Mouse (Mus musculus) lung, embryonic 16.5 days (tissue): Measurements from ENCODE around the gene Ube2cbp. TPM values are rescaled to one million over a fixed set of nuclear protein-coding genes. Genes with fewer than 3 reads are reported as not detected.
A peak's percentile ranks its signal among the peaks of the same experiment; 100 is the strongest.

Experiments used
- ATAC-seq: fragments of 200-750 bp; cut with Nextera tagmentation; 2 replicates; pipeline ENCODE4 v1.8.0; 2017; ENCODE audit warnings: low read depth, mild to moderate bottlenecking, moderate library complexity
- H3K27ac ChIP-seq: fragments of 300-500 bp; sonication (generic); 2 replicates; pipeline ENCODE4 v1.5.1; 2014; ENCODE audit warnings: mild to moderate bottlenecking, control low read depth, low read length
- H3K27me3 ChIP-seq: fragments of 300-500 bp; sonication (generic); 2 replicates; pipeline ENCODE4 v1.6.1; 2014; ENCODE audit warnings: low read depth, low read length, mixed read lengths; ENCODE audit not compliant: control insufficient read depth, insufficient read depth
- H3K36me3 ChIP-seq: fragments of 300-500 bp; sonication (generic); 2 replicates; pipeline ENCODE4 v1.6.1; 2014; ENCODE audit warnings: low read length; ENCODE audit not compliant: control insufficient read depth, insufficient read depth
- H3K4me1 ChIP-seq: fragments of 300-500 bp; sonication (generic); replicated peaks from 2 replicates; pipeline ENCODE4 v1.6.1; 2014; ENCODE audit warnings: low read length, mixed read lengths; ENCODE audit not compliant: control insufficient read depth, insufficient read depth
- H3K4me2 ChIP-seq: fragments of 300-500 bp; sonication (generic); 2 replicates; pipeline ENCODE4 v1.6.1; 2014; ENCODE audit warnings: low read depth, low read length, control low read depth
- H3K4me3 ChIP-seq: fragments of 300-500 bp; sonication (generic); 2 replicates; pipeline ENCODE4 v1.5.1; 2014; ENCODE audit warnings: mild to moderate bottlenecking, low read length, control low read depth
- H3K9ac ChIP-seq: fragments of 300-500 bp; sonication (generic); 2 replicates; pipeline ENCODE4 v1.6.1; 2014; ENCODE audit warnings: low read length, control low read depth
- H3K9me3 ChIP-seq: fragments of 300-500 bp; sonication (generic); 2 replicates; pipeline ENCODE4 v1.6.1; 2016; ENCODE audit warnings: low read length; ENCODE audit not compliant: control insufficient read depth
- WGBS: fragments of 180-500 bp; shearing (Covaris S2); extraction: QIAGEN DNeasy Blood & Tissue Kit; methylation state at CpG from one replicate; pipeline ENCODE4 v1.1.7; 2014; 5-methylcytosine and 5-hydroxymethylcytosine counted together
- polyA plus RNA-seq: library from polyadenylated mRNA; unstranded; fragments of >200 nt; fragmentation: Nextera tagmentation; extraction: Ambion mirVana; gene quantifications from 2 replicates; pipeline ENCODE4 v1.2.1, GENCODE M21; 2015

The Ube2cbp gene
- polyA plus RNA-seq, 1 experiment from 2014 or later: 4.1 TPM

DNA sequence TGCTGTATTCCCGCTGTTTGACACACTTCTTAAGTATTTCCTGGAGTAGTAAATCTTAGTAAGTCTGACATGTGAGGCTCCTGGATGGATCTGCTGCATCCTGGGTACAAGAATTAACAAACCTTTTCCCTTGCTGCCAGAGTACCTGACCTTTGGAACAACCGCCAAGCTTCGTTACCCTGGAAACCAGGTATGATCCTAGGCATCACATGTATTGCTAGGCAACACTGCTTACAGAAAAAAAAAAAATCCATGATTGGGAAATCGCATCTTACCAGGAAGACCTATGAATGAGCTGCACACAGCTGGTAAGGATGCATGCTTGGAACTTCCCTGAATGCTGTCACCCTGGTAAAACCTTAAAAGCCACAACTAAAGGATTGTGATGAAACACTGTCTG is 22.5 kb downstream of the Ube2cbp start:
- Histone ChIP-seq H3K27ac (no peak overlapping the region), H3K9me3 (no peaks in the 10 kb centered on the region), H3K4me2 (no peak overlapping the region), H3K36me3 (no peaks in the 10 kb centered on the region), H3K9ac (no peak overlapping the region), H3K4me3 (no peak overlapping the region), H3K4me1 (no peaks in the 10 kb centered on the region), H3K27me3 (no peaks in the 10 kb centered on the region)
- no peak for ATAC-seq
- 54% methylated on average over 4 of the region's 4 CpGs for WGBS

DNA sequence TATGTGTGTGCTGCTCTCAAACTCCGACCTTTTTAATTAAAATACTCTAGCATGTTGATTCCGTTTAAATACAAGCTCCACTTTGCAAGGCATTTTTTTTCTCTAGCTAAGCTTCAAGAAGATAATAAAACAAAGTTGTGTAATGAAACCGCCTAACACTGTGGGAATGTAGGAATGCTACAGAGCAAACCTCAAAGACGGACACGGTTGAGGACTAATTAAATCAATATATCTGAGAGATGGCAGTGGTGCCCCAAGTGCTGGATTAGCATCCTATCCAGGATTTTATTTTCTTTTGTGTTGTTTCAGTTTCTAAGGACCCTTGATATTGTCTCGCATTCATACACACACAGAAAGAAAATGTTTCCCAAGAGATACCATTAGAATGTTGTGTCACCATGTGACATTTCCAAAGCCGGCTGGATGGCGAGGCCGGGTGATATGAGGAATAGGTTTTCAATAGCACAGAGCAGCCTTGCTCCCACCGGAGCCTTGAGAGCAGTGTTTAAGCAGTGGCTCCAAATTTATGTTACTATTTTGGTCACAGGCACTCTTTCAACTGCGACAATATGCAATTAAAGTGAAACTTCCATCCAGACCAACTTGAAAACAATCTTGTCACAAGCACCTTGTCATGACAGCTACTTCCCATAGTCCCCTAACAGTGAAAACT is 26.3 kb downstream of the Ube2cbp start:
- WGBS: 44% methylated on average over 11 of the region's 11 CpGs

GRCm38 (mm10) chr9:86436608-86437007 is 28.1 kb downstream of the Ube2cbp start:
- Histone ChIP-seq H3K27me3 (no peaks in the 10 kb centered on the region), H3K4me1 (no peaks in the 10 kb centered on the region), H3K9ac (no peak overlapping the region), H3K4me3 (no peak overlapping the region), H3K27ac (no peak overlapping the region), H3K4me2 (no peak overlapping the region), H3K9me3 (no peaks in the 10 kb centered on the region), H3K36me3 (no peaks in the 10 kb centered on the region)
- WGBS: 97% methylated on average over 8 of the region's 8 CpGs
- no peak for ATAC-seq

More for the DNA sequence above, 26.3 kb downstream of the Ube2cbp start:
- Histone ChIP-seq H3K9me3 (no peaks in the 10 kb centered on the region), H3K4me1 (no peaks in the 10 kb centered on the region), H3K4me3 (no peak overlapping the region), H3K9ac (no peak overlapping the region), H3K27ac (no peak overlapping the region), H3K27me3 (no peaks in the 10 kb centered on the region), H3K4me2 (peak overlapping the region; percentile 21), H3K36me3 (no peaks in the 10 kb centered on the region)
- no peak for ATAC-seq

DNA sequence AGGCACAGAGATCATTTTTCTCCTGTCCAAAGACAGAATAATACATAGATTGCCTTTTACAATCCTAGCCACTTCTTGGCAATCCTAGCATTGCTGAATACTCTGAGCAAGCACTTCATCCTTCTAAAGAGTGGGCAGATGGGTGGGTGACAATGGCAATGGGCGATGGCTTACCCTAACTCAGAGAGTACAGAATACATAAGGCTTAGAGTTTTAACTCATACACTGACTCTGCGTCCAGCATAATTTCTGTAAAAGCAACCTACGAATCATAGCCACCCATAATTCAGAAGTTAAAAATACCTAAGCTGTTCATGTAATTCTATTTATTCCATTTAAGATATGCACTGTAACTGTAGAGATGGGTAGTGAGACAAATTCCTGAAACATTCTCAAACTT is 29.2 kb downstream of the Ube2cbp start:
- ATAC-seq: no peak
- Histone ChIP-seq H3K27me3 (no peaks in the 10 kb centered on the region), H3K4me1 (no peaks in the 10 kb centered on the region), H3K9ac (no peak overlapping the region), H3K4me2 (no peak overlapping the region), H3K27ac (no peak overlapping the region), H3K36me3 (no peaks in the 10 kb centered on the region), H3K4me3 (no peak overlapping the region), H3K9me3 (no peaks in the 10 kb centered on the region)
- WGBS: 73% methylated on average over 3 of the region's 3 CpGs

- no peak overlapping the region for H3K4me2 ChIP-seq
- H3K4me1 ChIP-seq: no peaks in the 10 kb centered on the region
- H3K9ac ChIP-seq: no peak overlapping the region
- no peaks in the 10 kb centered on the region for H3K9me3 ChIP-seq
- no peaks in the 10 kb centered on the region for H3K36me3 ChIP-seq
- H3K27ac ChIP-seq: no peak overlapping the region
- no peak for ATAC-seq
- no peaks in the 10 kb centered on the region for H3K27me3 ChIP-seq
- 73% methylated on average over 4 of the region's 4 CpGs for WGBS
- no peak overlapping the region for H3K4me3 ChIP-seq
These were observed 41.4 kb downstream of the Ube2cbp start for GRCm38 (mm10) chr9:86423331-86423730.

- Histone ChIP-seq H3K27ac (no peak overlapping the region), H3K36me3 (no peaks in the 10 kb centered on the region), H3K4me1 (no peaks in the 10 kb centered on the region), H3K4me2 (no peak overlapping the region), H3K4me3 (no peak overlapping the region), H3K27me3 (no peaks in the 10 kb centered on the region), H3K9ac (no peak overlapping the region), H3K9me3 (no peaks in the 10 kb centered on the region)
- WGBS: 81% methylated on average over 6 of the region's 6 CpGs
- ATAC-seq: no peak
These were observed 45.4 kb downstream of the Ube2cbp start for GRCm38 (mm10) chr9:86419366-86419765.

DNA sequence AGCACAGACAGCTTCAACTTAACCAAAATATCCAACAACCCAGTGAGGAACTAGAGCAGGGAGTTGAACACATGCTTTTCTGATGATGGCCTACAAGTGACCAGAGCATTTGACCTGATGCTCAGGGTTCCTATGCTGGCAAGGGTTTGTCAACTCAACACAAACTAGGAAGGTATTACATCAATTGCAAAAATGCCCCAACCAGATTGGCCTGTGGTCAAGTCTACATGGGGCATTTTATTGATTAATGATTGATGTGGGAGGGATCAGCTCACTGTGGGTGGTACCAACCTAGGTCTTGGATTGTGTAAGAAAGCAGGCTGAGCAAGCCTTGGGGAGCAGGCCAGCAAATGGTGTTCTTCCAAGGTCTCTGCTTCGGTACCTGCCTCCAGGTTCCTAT is 46.8 kb downstream of the Ube2cbp start:
- no peaks in the 10 kb centered on the region for H3K27me3 ChIP-seq
- no peak overlapping the region for H3K4me2 ChIP-seq
- 91% methylated on average over 1 of the region's 1 CpGs for WGBS
- no peak overlapping the region for H3K9ac ChIP-seq
- no peak overlapping the region for H3K4me3 ChIP-seq
- no peak overlapping the region for H3K27ac ChIP-seq
- no peaks in the 10 kb centered on the region for H3K9me3 ChIP-seq
- no peaks in the 10 kb centered on the region for H3K36me3 ChIP-seq
- no peak for ATAC-seq
- no peaks in the 10 kb centered on the region for H3K4me1 ChIP-seq

GRCm38 (mm10) chr9:86395785-86396184 is 69.0 kb downstream of the Ube2cbp start:
- H3K27ac ChIP-seq: no peak overlapping the region
- no peaks in the 10 kb centered on the region for H3K27me3 ChIP-seq
- no peaks in the 10 kb centered on the region for H3K9me3 ChIP-seq
- no peak for ATAC-seq
- no peaks in the 10 kb centered on the region; the same call in 1 of the 2 replicates for H3K4me1 ChIP-seq
- H3K36me3 ChIP-seq: no peaks in the 10 kb centered on the region
- H3K4me3 ChIP-seq: no peak overlapping the region
- H3K9ac ChIP-seq: no peak overlapping the region
- WGBS: 63% methylated on average over 6 of the region's 6 CpGs
- no peak overlapping the region for H3K4me2 ChIP-seq

DNA sequence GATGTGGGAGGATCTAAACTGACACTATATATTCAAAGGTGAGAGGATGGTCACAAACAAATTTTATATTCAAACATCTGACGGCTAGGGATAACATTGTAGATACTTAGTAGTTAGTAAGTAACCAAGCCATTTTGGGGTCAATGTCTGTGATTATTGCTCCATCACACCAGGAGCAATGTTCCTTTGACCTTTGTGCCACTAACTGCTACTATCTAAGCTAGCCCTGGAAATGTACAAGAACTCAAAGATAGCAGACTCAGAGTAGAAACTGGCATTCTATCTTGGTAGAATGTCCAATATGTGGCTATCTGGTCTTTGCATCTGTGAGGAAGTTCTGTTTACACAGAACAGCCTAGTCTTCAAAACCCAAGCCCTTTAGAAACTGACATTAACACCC is 69.7 kb downstream of the Ube2cbp start:
- WGBS: 87% methylated on average over 1 of the region's 1 CpGs
- ATAC-seq: no peak

More for the DNA sequence above, 69.7 kb downstream of the Ube2cbp start:
- no peak overlapping the region for H3K27ac ChIP-seq
- no peak overlapping the region for H3K4me3 ChIP-seq
- no peak overlapping the region for H3K9ac ChIP-seq
- H3K27me3 ChIP-seq: no peaks in the 10 kb centered on the region
- H3K4me2 ChIP-seq: no peak overlapping the region
- H3K9me3 ChIP-seq: no peaks in the 10 kb centered on the region
- no peaks in the 10 kb centered on the region for H3K36me3 ChIP-seq
- no peaks in the 10 kb centered on the region; the same call in 1 of the 2 replicates for H3K4me1 ChIP-seq
